13 mouse cellular contexts compared by ENCODE assay signal in genomic region chr8:122355642-122356606, GRCm38 (mm10). TPM values are rescaled to one million over a fixed set of nuclear protein-coding genes. Genes with fewer than 3 reads are reported as not detected.
DNase-seq lines count a peak whose midpoint lies in the region; ATAC-seq and TF ChIP-seq lines count a peak whose summit lies in the region.
"Had no signal": no experiment of that assay in that cellular context is flagged by ENCODE, and none has a peak within 500 bp of the region (broad histone marks: within the 10 kb centered on the region; RNA-seq: fewer than 3 reads in every experiment).

No protein-coding gene starts in this region.

- H3K4me2 ChIP-seq in intestine, postnatal 0 days (replicated peaks; ENCODE audit: low read depth), result no peak overlapping the region
- no peak overlapping the region for H3K4me2 ChIP-seq in midbrain, embryonic 15.5 days
- H3K4me2 ChIP-seq: hindbrain, embryonic 12.5 days; neural tube, embryonic 15.5 days had no signal

- no peaks in the 10 kb centered on the region for H3K27me3 ChIP-seq in intestine, postnatal 0 days (replicated peaks; ENCODE audit: control insufficient read depth, insufficient read depth, low read length)
- no peaks in the 10 kb centered on the region for H3K27me3 ChIP-seq in heart, adult 2 months (ENCODE audit: control insufficient read depth, insufficient read depth, low read length)
- H3K27me3 ChIP-seq in midbrain, embryonic 15.5 days (replicated peaks), result peaks cover 4% of the 10 kb centered on the region; the same call in 1 of the 2 replicates

- peak overlapping the region; percentile 70 for H3K27ac ChIP-seq in layer of hippocampus, adult 2 months
- H3K27ac ChIP-seq in intestine, postnatal 0 days (ENCODE audit: low read depth, low read length), result no peak overlapping the region
- H3K27ac ChIP-seq in heart, adult 2 months, result no peak overlapping the region
- H3K27ac ChIP-seq in midbrain, embryonic 15.5 days, result no peak overlapping the region
- H3K27ac ChIP-seq: hindbrain, embryonic 12.5 days; neural tube, embryonic 15.5 days had no signal

- TF ChIP-seq EP300 in heart, adult 2 months (IDR thresholded peaks at IDR 0.05; ENCODE audit: insufficient read depth, low read depth, low read length), result no peak

- H3K36me3 ChIP-seq in intestine, postnatal 0 days (ENCODE audit: control insufficient read depth, insufficient read depth), result no peaks in the 10 kb centered on the region
- H3K36me3 ChIP-seq in heart, adult 2 months (ENCODE audit: control insufficient read depth, insufficient read depth, low read length), result no peaks in the 10 kb centered on the region
- H3K36me3 ChIP-seq in midbrain, embryonic 15.5 days (replicated peaks), result no peaks in the 10 kb centered on the region
- H3K36me3 ChIP-seq: hindbrain, embryonic 12.5 days; neural tube, embryonic 15.5 days had no signal

- no peaks in the 10 kb centered on the region for H3K4me1 ChIP-seq in intestine, postnatal 0 days (replicated peaks; ENCODE audit: control insufficient read depth, insufficient read depth, low read length)
- no peaks in the 10 kb centered on the region for H3K4me1 ChIP-seq in heart, adult 2 months (ENCODE audit: control insufficient read depth, insufficient read depth, low read length)
- peaks cover 1% of the 10 kb centered on the region; the same call in 1 of the 2 replicates for H3K4me1 ChIP-seq in midbrain, embryonic 15.5 days
- H3K4me1 ChIP-seq: neural tube, embryonic 15.5 days had no signal

- no peak for TF ChIP-seq CTCF in layer of hippocampus, adult 2 months (conservative IDR thresholded peaks at IDR 0.05)
- TF ChIP-seq CTCF in intestine, postnatal 0 days (IDR thresholded peaks at IDR 0.05; ENCODE audit: low read depth), result no peak
- no peak for TF ChIP-seq CTCF in heart, adult 2 months (IDR thresholded peaks at IDR 0.05)

- intact Hi-C loops in heart, adult 2 months (cut with DNase I), result no loop called here

- 48% methylated on average over 9 of the region's 9 CpGs for WGBS in intestine, postnatal 0 days
- 75% methylated on average over 9 of the region's 9 CpGs for WGBS in heart, adult 2 months
- 76% methylated on average over 9 of the region's 9 CpGs for WGBS in midbrain, embryonic 15.5 days

- no peak overlapping the region for H3K4me3 ChIP-seq in layer of hippocampus, adult 2 months
- no peak overlapping the region for H3K4me3 ChIP-seq in intestine, postnatal 0 days (ENCODE audit: low read depth, low read length)
- H3K4me3 ChIP-seq in heart, adult 2 months, result no peak overlapping the region
- no peak overlapping the region for H3K4me3 ChIP-seq in midbrain, embryonic 15.5 days
- H3K4me3 ChIP-seq: hindbrain, embryonic 12.5 days; neural tube, embryonic 15.5 days had no signal

- no peak overlapping the region for H3K9ac ChIP-seq in intestine, postnatal 0 days (ENCODE audit: low read depth, low read length)
- H3K9ac ChIP-seq in heart, adult 2 months (ENCODE audit: low read depth, low read length), result no peak overlapping the region
- no peak overlapping the region for H3K9ac ChIP-seq in midbrain, embryonic 15.5 days
- H3K9ac ChIP-seq: hindbrain, embryonic 12.5 days; neural tube, embryonic 15.5 days had no signal

- no peak for TF ChIP-seq POLR2A in heart, adult 2 months (IDR thresholded peaks at IDR 0.05; ENCODE audit: insufficient read depth, low read depth, low read length)

- DNase-seq in layer of hippocampus, adult 2 months (ENCODE audit: low spot score in 2 of 2), result peak; percentile 34 to 68
- DNase-seq in layer of hippocampus, postnatal 10 days (ENCODE audit: low spot score in 2 of 2), result no peak
- DNase-seq in urinary bladder, postnatal 14 days (ENCODE audit: low spot score), result peak; percentile 85
- no peak for DNase-seq in urinary bladder, postnatal 10 days (ENCODE audit: low spot score)
- DNase-seq in heart, adult 2 months, result no peak
- DNase-seq: cerebellum, adult 18-20 months had no signal

- H3K9me3 ChIP-seq in intestine, postnatal 0 days (ENCODE audit: control insufficient read depth), result no peaks in the 10 kb centered on the region
- no peaks in the 10 kb centered on the region for H3K9me3 ChIP-seq in midbrain, embryonic 15.5 days
- H3K9me3 ChIP-seq: hindbrain, embryonic 12.5 days; neural tube, embryonic 15.5 days had no signal

- H3K79me2 ChIP-seq in heart, adult 2 months (replicated peaks; ENCODE audit: control insufficient read depth, insufficient read depth, low read length), result no peaks in the 10 kb centered on the region

- ATAC-seq in intestine, postnatal 0 days, result peak; percentile 50
- ATAC-seq in erythroblast, adult 5-6 weeks (replicated peaks; ENCODE audit: low FRiP score, poor library complexity, severe bottlenecking), result no peak
- ATAC-seq in midbrain, embryonic 15.5 days (replicated peaks), result no peak

RNA-seq across cellular contexts. Expression of gene Trhr2, which starts 4.6 kb away (rescaled TPM):
- total RNA-seq in layer of hippocampus, adult 2 months (2021), result under 1 TPM; 0.79 to 0.82 TPM
- total RNA-seq in layer of hippocampus, postnatal 10 days (2021), result 1 to 10 TPM in 1 of 2 experiments, under 1 TPM in 1; 0.83 to 1.3 TPM
- polyA plus RNA-seq in intestine, postnatal 0 days (2015; fragmentation: Nextera tagmentation; extraction: Ambion mirVana), result not detected in 2 replicates
- not detected for total RNA-seq in heart, adult 2 months (2021)
- not detected in 2 replicates for polyA plus RNA-seq in heart, adult 2 months (2012; rRNA removed)
- total RNA-seq in erythroblast, adult 5-6 weeks (2015; ENCODE audit: low replicate concordance), result not detected in 2 replicates
- total RNA-seq in erythroblast, adult 5-6 weeks (2017; ENCODE audit: low replicate concordance), result not detected in 2 replicates
- not detected in 2 replicates for polyA plus RNA-seq in midbrain, embryonic 15.5 days (2015; fragmentation: Nextera tagmentation; extraction: Ambion mirVana)
- total RNA-seq: gastrocnemius, postnatal 4 days; megakaryocyte-erythroid progenitor cell, adult 5-6 weeks had no signal
- polyA plus RNA-seq: hindbrain, embryonic 12.5 days had no signal

RNA-seq across cellular contexts. Expression of gene Zc3h18, which starts 20.5 kb away (rescaled TPM):
- total RNA-seq in layer of hippocampus, adult 2 months (2021), result 10 to 100 TPM; 39.2 to 40.2 TPM
- total RNA-seq in layer of hippocampus, postnatal 10 days (2021), result 10 to 100 TPM; 37.4 TPM
- polyA plus RNA-seq in intestine, postnatal 0 days (2015; fragmentation: Nextera tagmentation; extraction: Ambion mirVana), result 24.0 and 26.1 TPM in 2 replicates
- 10 to 100 TPM; 21.8 to 22.1 TPM for total RNA-seq in heart, adult 2 months (2021)
- polyA plus RNA-seq in heart, adult 2 months (2012; rRNA removed), result 11.2 and 15.8 TPM in 2 replicates
- 10.8 and 14.2 TPM in 2 replicates for total RNA-seq in erythroblast, adult 5-6 weeks (2015; ENCODE audit: low replicate concordance)
- 22.2 and 31.5 TPM in 2 replicates for total RNA-seq in erythroblast, adult 5-6 weeks (2017; ENCODE audit: low replicate concordance)
- 38.9 and 41.3 TPM in 2 replicates for polyA plus RNA-seq in midbrain, embryonic 15.5 days (2015; fragmentation: Nextera tagmentation; extraction: Ambion mirVana)

Comparison
In these comparisons a context has a peak if more than half of its experiments do, and no peak if none do; other contexts are left out.
1. DNase-seq: peak in layer of hippocampus, adult 2 months (2 of 2) and urinary bladder, postnatal 14 days (single experiment); none in layer of hippocampus, postnatal 10 days (0 of 2), urinary bladder, postnatal 10 days (single experiment) and heart, adult 2 months (0 of 2).